Mouse (Mus musculus) layer of hippocampus, adult 18-20 months (tissue): ENCODE results near the gene Zfp612. TPM values are rescaled to one million over a fixed set of nuclear protein-coding genes. Genes with fewer than 3 reads are reported as not detected.
"Not testable (repeated sequence)": the region's sequence is repeated elsewhere in the genome, so short reads cannot be mapped to it uniquely, and the experiment has no call there.

Source experiments
- DNase-seq, 2 experiments: peaks; one replicate each; pipeline ENCODE4 v3.0.0; 2022; ENCODE audit warnings: low spot score in 2 of 2
- long read RNA-seq: library from polyadenylated mRNA; stranded (forward); transcript quantifications from one replicate; pipeline ENCODE4 v2.0.0, GENCODE M21; 2021
- total RNA-seq, 2 experiments: library from RNA; stranded (reverse); gene quantifications; 2 replicates each; pipeline ENCODE4 v1.2.3; 2021

Gene Zfp612
- 10 to 100 TPM; 24.9 to 27.7 TPM for total RNA-seq
- long read RNA-seq, full-length matches to known transcripts: 12 of 20 reads
- long read RNA-seq, partial matches to known transcripts: 0 of 20 reads
- long read RNA-seq, other reads (novel, unspliced or antisense): 8 of 20 reads

- DNase-seq: peak; percentile 54 to 74
These were observed at the start of gene Zfp612 for GRCm38 (mm10) chr8:110079282-110080221. Gene Zfp612, plus strand, starts transcription at chr8:110079746.

DNA sequence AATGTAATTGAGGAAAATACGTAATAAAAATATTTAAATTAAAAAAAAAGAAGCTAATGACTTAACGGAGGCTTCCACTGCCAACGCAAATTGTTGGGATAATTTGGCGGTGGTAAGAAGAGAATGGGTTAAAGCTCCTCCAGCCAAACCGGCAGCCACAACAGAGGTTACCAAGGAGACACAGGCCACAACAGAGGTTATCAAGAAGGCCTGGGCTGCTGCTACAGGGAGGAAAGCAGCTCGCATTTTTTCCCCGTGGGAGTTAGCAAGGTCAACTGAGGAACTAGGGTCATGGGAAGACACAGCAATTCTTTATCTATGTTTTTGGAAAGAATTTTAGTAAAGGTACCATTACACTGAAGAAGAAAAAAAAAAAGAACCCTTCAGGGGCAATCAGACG lies 45.8 kb upstream of the Zfp612 start:
- DNase-seq: not testable (repeated sequence)

GRCm38 (mm10) chr8:110034331-110034730 lies 45.2 kb upstream of the Zfp612 start:
- DNase-seq: peak in 1 of 2 experiments; percentile 6

DNA sequence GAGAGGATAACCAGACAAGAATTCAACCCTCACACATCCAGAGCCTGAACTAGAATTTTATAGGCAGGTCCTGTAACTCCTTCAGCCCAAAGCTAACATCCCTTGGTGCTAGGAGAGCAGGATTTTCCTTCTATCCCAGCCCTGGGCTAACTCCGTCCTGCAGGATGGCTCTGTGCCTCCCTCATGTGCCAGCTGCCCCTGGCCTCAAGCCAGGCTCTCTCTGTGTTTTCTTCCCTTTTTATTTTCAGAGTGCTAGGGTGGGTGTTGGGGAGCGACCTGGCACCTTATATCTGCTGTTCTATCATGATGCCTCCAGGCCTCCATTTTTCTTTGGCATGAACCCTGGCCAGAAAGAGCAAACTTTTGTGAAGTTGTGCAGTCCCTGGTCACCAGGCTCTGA lies 43.4 kb upstream of the Zfp612 start:
- DNase-seq: peak in 1 of 2 experiments; percentile 20

- no peak for DNase-seq
These were observed 40.3 kb upstream of the Zfp612 start for GRCm38 (mm10) chr8:110039216-110039615.

GRCm38 (mm10) chr8:110039659-110040058 lies 39.9 kb upstream of the Zfp612 start, which contains the start of gene Chst4:
Gene Chst4, minus strand, starts transcription at chr8:110039740.
- DNase-seq: no peak

- DNase-seq: no peak
These were observed 39.0 kb upstream of the Zfp612 start for GRCm38 (mm10) chr8:110040509-110040908.

DNA sequence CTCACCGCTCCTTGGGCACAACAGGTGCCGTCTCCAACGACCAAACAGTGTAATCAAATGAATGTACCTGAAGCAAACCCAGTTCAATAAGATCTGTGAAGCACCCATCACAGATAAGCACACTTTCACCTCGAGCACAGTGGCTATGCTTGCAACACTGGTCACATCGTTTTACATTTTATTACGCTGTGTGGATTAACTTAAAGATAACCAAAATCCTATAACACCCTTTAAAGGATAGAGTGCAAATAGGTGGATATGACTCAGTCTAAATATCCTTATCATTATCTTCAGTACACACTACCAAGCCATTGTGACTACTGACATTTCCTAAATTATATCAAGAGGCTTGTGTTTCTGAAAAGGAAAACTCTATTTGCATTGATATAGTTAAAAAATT lies 28.3 kb upstream of the Zfp612 start:
- no peak for DNase-seq

DNA sequence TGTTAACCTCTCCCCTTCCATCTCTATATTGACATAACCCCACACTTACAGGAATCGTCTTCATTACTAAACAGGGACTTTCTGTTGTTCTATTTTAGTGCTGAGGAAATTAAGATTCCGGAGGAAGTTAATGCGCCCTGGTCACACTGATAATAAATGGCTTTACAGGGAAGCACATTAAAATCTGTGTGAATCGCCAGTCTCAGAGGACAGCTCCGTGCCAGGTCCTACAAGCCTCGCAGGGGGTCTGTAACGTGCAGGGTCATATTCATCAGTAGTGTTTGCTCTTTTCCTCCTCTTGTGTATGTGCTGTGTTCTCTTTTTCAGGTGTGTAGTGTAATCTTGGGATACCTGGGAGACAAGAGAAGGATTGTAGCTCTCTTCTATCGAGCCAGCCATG lies 21.3 kb upstream of the Zfp612 start:
- DNase-seq: no peak

- DNase-seq: no peak
These were observed 15.4 kb upstream of the Zfp612 start for GRCm38 (mm10) chr8:110064161-110064560.

GRCm38 (mm10) chr8:110064606-110065365 lies 14.8 kb upstream of the Zfp612 start:
- no peak for DNase-seq

DNA sequence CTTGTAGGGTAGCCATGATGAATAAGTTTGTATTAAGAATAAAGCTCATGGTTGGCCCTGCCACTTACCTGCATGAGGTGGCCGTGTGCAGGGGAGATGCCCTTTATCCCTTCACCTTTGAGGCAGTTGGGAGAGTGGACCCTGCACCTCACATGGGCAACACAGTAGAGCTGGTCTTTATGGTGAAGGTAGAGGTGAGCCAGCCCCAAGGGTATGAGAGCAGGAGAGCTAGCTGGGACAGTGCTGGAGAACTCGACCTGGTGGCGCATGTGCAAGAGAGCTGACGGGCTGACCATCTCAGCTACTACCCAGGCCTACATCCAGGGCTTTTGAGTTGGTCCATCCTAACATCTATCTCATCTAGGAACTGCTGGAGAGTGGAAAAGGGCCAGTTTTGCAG lies 13.9 kb upstream of the Zfp612 start:
- no peak for DNase-seq

DNA sequence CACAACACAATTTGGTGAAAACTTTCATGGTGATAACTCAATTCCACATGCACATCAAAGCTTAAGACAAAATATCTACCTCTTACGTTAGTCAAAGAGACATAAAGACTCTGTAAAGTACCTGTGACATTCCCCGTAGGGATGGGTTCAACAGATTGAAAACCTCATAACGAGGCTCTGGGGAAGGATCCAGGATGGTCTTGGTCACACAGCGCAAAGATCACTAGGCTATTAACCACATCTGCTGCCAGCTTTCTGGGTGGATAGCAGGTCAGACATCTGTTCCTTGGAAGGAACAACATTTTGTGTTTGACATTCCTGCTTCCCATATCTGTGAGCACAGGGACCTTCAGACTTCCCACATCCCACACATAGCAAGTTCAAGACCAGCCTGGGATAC lies 9.8 kb upstream of the Zfp612 start:
- DNase-seq: no peak

DNA sequence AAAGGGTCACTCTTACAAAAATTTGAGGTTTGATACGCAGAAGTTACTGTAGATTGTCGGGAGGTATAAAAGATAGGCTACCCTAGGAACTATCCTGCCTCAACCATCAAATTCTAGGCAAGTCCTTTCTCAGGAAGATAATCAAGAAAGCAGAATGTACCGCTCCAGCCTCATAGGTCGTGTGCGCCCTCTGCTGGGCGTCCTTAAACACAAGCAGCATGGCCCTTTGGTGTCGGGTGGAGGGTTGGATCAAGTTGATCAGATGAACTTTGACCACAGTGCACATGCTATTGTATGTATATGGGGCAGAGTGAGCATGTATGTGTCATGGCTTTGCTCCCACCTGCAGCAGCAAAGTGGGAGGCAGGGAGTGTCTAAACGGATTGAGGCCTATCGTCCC lies 7.9 kb upstream of the Zfp612 start:
- DNase-seq: peak; percentile 29 to 76

DNA sequence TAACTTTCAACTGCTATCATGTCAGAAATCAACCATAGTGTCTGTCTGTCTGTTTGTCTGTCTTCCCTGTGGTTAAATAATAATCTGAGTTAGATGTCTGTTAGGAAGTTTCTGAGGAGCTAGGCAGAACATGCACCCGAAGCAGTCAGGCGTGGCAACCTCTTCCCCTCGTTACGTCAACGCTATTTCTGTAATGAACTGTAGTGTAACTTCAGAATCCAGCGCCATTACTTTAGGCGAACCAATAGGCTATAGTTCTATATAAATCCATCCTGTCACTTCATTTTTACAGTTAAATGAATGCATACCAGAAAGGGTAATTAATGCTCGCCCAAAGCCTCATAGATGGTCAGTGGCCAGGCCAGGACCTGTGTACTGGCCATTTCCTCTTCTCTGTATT lies 5.0 kb upstream of the Zfp612 start:
- DNase-seq: no peak

DNA sequence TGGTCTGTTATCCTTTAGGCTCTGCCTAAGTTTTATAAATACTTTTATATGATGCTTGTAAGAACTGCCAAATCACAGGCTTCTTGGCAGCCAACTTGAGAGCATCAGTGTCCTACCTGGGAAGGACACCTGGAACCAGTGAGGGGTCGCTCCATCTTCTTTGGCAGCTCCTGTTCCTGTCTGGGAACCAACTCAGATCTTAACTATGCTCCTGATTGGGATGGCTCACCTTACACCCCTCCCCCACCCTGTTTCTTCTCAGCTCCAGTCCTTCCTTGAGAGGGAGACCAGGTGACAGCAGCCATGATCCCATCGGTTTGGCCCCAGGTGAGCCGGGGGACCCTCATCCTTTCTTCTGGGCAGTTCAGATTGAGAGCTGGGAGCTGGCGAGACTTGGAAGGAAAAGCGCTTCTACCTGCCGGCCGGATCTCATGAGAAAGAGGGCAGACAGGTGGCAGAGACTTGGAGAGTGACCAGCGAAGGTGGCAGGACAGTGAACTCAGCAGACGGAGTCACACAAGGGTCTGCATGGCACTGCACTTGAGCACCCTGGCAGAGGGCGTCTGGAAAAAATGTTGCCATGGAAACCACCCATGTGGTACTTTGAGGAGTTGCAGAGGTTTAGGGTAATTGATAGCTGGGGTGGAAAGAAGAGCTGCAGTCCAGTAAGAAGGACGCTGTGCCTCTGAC lies 3.0 kb downstream of the Zfp612 start:
- DNase-seq: no peak

- DNase-seq: no peak
These were observed 12.3 kb downstream of the Zfp612 start for GRCm38 (mm10) chr8:110091869-110092268.

- DNase-seq: no peak
These were observed 21.4 kb downstream of the Zfp612 start, which contains the start of gene Gm21964 for GRCm38 (mm10) chr8:110100907-110101306. Gene Gm21964, plus strand, starts transcription at chr8:110101207.

GRCm38 (mm10) chr8:110101676-110102075 lies 22.1 kb downstream of the Zfp612 start:
- DNase-seq: no peak

DNA sequence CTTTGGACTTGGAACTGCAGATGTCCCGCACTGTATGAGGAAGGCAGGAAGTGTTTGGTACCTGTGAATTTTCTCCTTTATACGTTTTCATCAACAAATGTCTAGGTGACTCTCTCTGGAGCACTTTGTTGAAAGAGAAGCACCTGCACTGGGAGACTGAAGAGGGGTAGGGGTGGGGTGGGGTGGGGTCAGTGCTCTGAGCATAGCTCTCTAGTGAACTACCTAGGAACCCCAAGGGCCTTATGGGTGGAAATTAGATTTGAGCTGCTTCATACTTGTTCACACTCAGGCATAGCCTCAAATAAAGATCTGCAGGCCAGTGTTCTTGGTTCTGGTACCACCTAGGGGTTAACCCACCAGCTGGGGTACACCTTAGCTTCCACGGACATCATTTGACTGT lies 23.1 kb downstream of the Zfp612 start, which contains the start of gene Gm17720:
TSS of gene Gm17720 (minus strand) at position 101 of the 400 bp plus-strand sequence.
- no peak for DNase-seq

- DNase-seq: peak in 1 of 2 experiments; percentile 12
These were observed 40.2 kb downstream of the Zfp612 start for GRCm38 (mm10) chr8:110119715-110120114.
